Mouse (Mus musculus) testis, adult 2 months (tissue): Measurements from ENCODE around the gene Cdyl2.

ENCODE experiments used
- CTCF ChIP-seq: fragments of 200-500 bp; IDR thresholded peaks from 2 replicates; pipeline ENCODE4 v1.5.1; 2012; ENCODE audit warnings: low read depth, mild to moderate bottlenecking, inconsistent platforms, low read length, moderate library complexity; ENCODE audit not compliant: control insufficient read depth, insufficient read depth, insufficient replicate concordance
- POLR2A ChIP-seq: fragments of 200-500 bp; IDR thresholded peaks from 2 replicates; pipeline ENCODE4 v1.6.1; 2012; ENCODE audit warnings: low read depth, mild to moderate bottlenecking, inconsistent platforms, low read length, moderate library complexity; ENCODE audit not compliant: control insufficient read depth

DNA sequence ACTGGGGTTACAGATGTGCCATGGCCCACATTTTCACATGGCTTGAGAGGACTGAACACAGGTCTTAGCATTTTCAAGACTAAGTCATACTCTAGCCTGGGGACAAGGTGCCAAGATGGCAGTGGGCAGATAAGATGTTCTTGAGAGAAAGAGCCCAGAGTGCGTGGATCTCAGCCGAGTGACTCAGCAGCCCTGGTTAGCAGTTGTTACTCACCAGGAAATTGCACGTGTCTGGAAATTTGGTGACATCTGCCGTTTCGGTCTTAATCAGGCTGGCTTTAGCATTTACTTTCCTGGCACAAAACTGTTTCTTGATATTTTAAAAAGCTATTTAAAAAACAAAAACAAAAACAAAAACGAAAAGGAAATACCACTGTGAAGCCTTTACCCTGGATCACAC, 180.5 kb downstream of the Cdyl2 start:
- TF ChIP-seq CTCF (no peak), POLR2A (no peak)
